Mouse (Mus musculus) kidney, embryonic 14.5 days (tissue): ENCODE data around the gene Hdgfl2. TPM values are rescaled to one million over a fixed set of nuclear protein-coding genes. Genes with fewer than 3 reads are reported as not detected.
"Not testable (repeated sequence)": the region's sequence is repeated elsewhere in the genome, so short reads cannot be mapped to it uniquely, and the experiment has no call there.

Experiments used
- ATAC-seq: fragments of 200-750 bp; cut with Nextera tagmentation; 2 replicates; pipeline ENCODE4 v1.8.0; 2017; ENCODE audit warnings: moderate number of reproducible peaks, mild to moderate bottlenecking, moderate TSS enrichment, moderate library complexity; ENCODE audit not compliant: low FRiP score, low TSS enrichment
- H3K27ac ChIP-seq: fragments of 300-500 bp; sonication (generic); 2 replicates; pipeline ENCODE4 v1.5.1; 2014; ENCODE audit warnings: low read depth, mild to moderate bottlenecking, low read length, moderate library complexity, mixed read lengths
- H3K27me3 ChIP-seq: fragments of 300-500 bp; sonication (generic); 2 replicates; pipeline ENCODE4 v1.6.1; 2014; ENCODE audit warnings: mild to moderate bottlenecking, low read length; ENCODE audit not compliant: control insufficient read depth, insufficient read depth
- H3K36me3 ChIP-seq: fragments of 300-500 bp; sonication (generic); 2 replicates; pipeline ENCODE4 v1.6.1; 2014; ENCODE audit warnings: low read length, mixed read lengths; ENCODE audit not compliant: control insufficient read depth, insufficient read depth
- H3K4me1 ChIP-seq: fragments of 300-500 bp; sonication (generic); 2 replicates; pipeline ENCODE4 v1.6.1; 2014; ENCODE audit warnings: low read length, mixed read lengths; ENCODE audit not compliant: control insufficient read depth, insufficient read depth
- H3K4me2 ChIP-seq: fragments of 300-500 bp; sonication (generic); replicated peaks from 2 replicates; pipeline ENCODE4 v1.6.1; 2014; ENCODE audit warnings: low read depth, mild to moderate bottlenecking, low read length
- H3K4me3 ChIP-seq: fragments of 300-500 bp; sonication (generic); 2 replicates; pipeline ENCODE4 v1.5.1; 2014; ENCODE audit warnings: mild to moderate bottlenecking, low read length
- H3K9ac ChIP-seq: fragments of 300-500 bp; sonication (generic); 2 replicates; pipeline ENCODE4 v1.6.1; 2014; ENCODE audit warnings: low read depth, mild to moderate bottlenecking, low read length, moderate library complexity
- H3K9me3 ChIP-seq: fragments of 300-500 bp; sonication (generic); 2 replicates; pipeline ENCODE4 v1.6.1; 2016; ENCODE audit warnings: low read length; ENCODE audit not compliant: control insufficient read depth
- WGBS: fragments of 180-500 bp; shearing (Covaris S2); extraction: QIAGEN DNeasy Blood & Tissue Kit; methylation state at CpG from one replicate; pipeline ENCODE4 v1.1.7; 2014; 5-methylcytosine and 5-hydroxymethylcytosine counted together
- polyA plus RNA-seq: library from polyadenylated mRNA; unstranded; fragments of >200 nt; fragmentation: Nextera tagmentation; extraction: Ambion mirVana; gene quantifications from 2 replicates; pipeline ENCODE4 v1.2.1, GENCODE M21; 2014

Hdgfl2 gene
- polyA plus RNA-seq, 1 experiment from 2014 or later, result 118 TPM

DNA sequence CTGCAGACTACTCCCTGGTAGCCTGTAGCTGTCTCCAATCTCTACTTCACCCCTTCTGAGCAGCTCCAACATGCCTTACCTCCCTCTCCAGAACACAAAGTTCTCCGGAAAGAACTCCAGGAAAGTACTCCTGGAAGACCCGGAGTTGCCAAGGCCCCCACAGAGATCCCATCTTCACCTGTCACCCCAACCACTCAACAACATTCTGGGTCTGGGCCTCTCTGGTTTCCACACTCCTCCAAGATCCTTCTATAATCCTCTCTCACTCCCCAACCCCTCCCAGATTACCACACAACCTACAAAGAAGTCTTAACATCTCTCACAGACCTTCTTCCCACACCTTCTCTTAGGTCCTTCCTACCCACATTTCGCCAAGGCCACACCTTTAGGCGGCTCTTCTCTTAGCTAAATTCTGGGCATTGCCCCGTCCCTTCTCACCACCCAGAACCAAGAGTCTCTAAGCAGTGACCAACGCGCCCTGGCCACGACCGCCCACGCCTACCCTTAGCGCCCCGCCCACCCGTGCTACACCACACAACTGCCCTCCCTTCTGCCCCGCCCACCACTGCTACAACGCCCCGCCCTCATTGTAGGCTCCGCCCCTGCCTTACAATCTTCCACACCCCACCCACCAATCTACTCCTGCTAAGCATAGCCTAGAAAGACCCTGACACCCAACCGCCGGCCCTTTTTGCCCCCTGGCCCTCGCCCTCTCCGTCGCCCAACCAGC lies 5.2 kb upstream of the Hdgfl2 start:
- no peaks in the 10 kb centered on the region for H3K9me3 ChIP-seq
- peak overlapping the region; percentile 59 for H3K4me2 ChIP-seq
- peak overlapping the region; percentile 98 for H3K27ac ChIP-seq
- H3K27me3 ChIP-seq, result no peaks in the 10 kb centered on the region
- peak overlapping the region; percentile 74 for H3K9ac ChIP-seq
- H3K36me3 ChIP-seq, result peaks cover 36% of the 10 kb centered on the region
- WGBS, result 7% methylated on average over 22 of the region's 22 CpGs
- H3K4me1 ChIP-seq, result peaks cover 10% of the 10 kb centered on the region
- peak overlapping the region; percentile 80 for H3K4me3 ChIP-seq
- ATAC-seq, result peak; percentile 29

DNA sequence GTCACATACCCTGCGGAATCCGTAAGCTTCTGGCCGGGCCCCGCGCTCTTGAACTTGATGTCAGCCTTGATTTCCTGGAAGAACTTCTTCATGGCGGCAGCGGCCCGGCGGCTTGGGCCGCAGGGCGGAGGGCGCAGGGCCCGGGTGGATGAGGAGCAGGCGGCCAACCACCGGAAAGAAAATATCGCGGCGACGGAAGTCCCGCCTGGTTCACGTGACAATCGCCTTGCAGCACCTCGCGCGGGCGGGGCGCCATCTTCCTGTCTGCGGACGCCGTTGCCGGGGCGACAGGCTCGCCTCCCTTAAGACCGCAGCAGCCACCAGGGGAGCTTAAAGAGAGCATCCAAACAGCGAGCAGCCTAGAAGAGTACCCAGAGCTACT lies 4.6 kb upstream of the Hdgfl2 start, which contains the start of gene Ubxn6:
Gene Ubxn6 (minus strand): TSS at position 202 of the 382 bp plus-strand sequence.
- Histone ChIP-seq H3K9me3 (no peaks in the 10 kb centered on the region), H3K36me3 (peaks cover 31% of the 10 kb centered on the region), H3K4me3 (peak within 1 kb of the TSS; percentile 80), H3K4me1 (peaks cover 10% of the 10 kb centered on the region), H3K27me3 (no peaks in the 10 kb centered on the region), H3K27ac (peak within 1 kb of the TSS; percentile 98), H3K4me2 (peak within 1 kb of the TSS; percentile 59), H3K9ac (peak within 1 kb of the TSS; percentile 74)
- peak; percentile 56 for ATAC-seq
- WGBS, result 0% methylated on average over 35 of the region's 35 CpGs

DNA sequence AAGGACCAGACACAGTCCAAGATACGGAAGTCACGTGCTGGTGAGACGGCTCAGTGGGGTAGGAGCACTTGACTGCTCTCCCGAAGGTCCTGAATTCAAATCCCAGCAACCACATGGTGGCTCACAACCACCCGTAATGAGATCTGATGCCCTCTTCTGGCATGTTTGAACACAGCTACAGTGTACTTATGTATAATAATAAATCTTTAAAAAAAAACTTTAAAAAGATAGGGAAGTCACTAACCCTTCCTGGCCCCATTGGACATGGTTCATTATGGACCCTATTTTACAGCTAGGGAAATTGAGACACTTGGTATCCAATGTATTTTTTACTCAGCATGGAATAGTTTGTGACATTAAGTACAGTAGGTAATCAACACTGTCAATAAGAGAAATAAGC lies 1.9 kb upstream of the Hdgfl2 start:
- WGBS, result 94% methylated on average over 5 of the region's 5 CpGs
- no peak overlapping the region for H3K4me3 ChIP-seq
- no peaks in the 10 kb centered on the region for H3K9me3 ChIP-seq
- H3K27ac ChIP-seq, result no peak overlapping the region
- ATAC-seq, result no peak
- no peaks in the 10 kb centered on the region for H3K27me3 ChIP-seq
- H3K36me3 ChIP-seq, result peaks cover 7% of the 10 kb centered on the region
- no peak overlapping the region for H3K4me2 ChIP-seq
- no peak overlapping the region for H3K9ac ChIP-seq
- peaks cover 26% of the 10 kb centered on the region for H3K4me1 ChIP-seq

- 67% methylated on average over 9 of the region's 9 CpGs for WGBS
- not testable (repeated sequence) for H3K27ac ChIP-seq, H3K9ac ChIP-seq, H3K36me3 ChIP-seq, H3K9me3 ChIP-seq, H3K27me3 ChIP-seq, ATAC-seq
- Histone ChIP-seq H3K4me2 (peak overlapping the region; percentile 31), H3K4me3 (peak overlapping the region; percentile 14; the same call in 1 of the 2 replicates), H3K4me1 (peaks cover 26% of the 10 kb centered on the region)
These were observed 1.1 kb upstream of the Hdgfl2 start for GRCm38 (mm10) chr17:56078361-56078760.

DNA sequence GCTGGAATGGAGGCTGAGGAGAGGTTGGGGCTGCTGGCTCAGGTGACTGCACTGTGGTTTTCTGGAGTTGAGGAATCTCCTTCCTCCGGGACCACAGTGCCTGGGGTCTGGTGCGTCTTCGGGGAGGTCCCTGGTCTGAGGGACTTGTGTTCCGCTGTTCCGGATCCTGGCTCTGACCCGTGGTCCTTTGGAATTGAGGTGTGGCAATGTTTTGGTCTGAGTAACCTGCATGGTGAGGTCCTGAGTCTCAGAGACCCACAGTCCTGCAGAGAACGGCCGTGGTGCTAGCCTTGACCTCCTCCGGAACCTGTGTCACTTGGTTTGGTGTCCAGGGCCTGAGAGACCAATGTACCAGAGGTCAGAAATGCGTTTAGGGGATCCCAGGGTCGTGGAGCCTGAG lies 487 bp downstream of the Hdgfl2 start:
- peaks cover 15% of the 10 kb centered on the region; the same call in 1 of the 2 replicates for H3K36me3 ChIP-seq
- peak overlapping the region; percentile 85 for H3K9ac ChIP-seq
- peak overlapping the region; percentile 97 for H3K4me2 ChIP-seq
- H3K27ac ChIP-seq, result no peak overlapping the region
- under 1% methylated on average over 10 of the region's 11 CpGs for WGBS
- peak overlapping the region; percentile 90 for H3K4me3 ChIP-seq
- peaks cover 20% of the 10 kb centered on the region for H3K4me1 ChIP-seq
- H3K27me3 ChIP-seq, result no peaks in the 10 kb centered on the region
- ATAC-seq, result no peak; the same call in 1 of the 2 replicates
- no peaks in the 10 kb centered on the region for H3K9me3 ChIP-seq

- Histone ChIP-seq H3K9me3 (no peaks in the 10 kb centered on the region), H3K9ac (peak overlapping the region; percentile 85), H3K4me3 (peak overlapping the region; percentile 90), H3K4me1 (peaks cover 16% of the 10 kb centered on the region), H3K36me3 (peaks cover 21% of the 10 kb centered on the region; the same call in 1 of the 2 replicates), H3K4me2 (peak overlapping the region; percentile 97), H3K27ac (no peak overlapping the region), H3K27me3 (no peaks in the 10 kb centered on the region)
- WGBS, result 6% methylated on average over 8 of the region's 8 CpGs
- peak; percentile 45 for ATAC-seq
These were observed 1.5 kb downstream of the Hdgfl2 start for GRCm38 (mm10) chr17:56080781-56081585.

- ATAC-seq, result no peak
- WGBS, result 60% methylated on average over 1 of the region's 1 CpGs
- Histone ChIP-seq H3K36me3 (peaks cover 64% of the 10 kb centered on the region), H3K9ac (no peak overlapping the region), H3K27me3 (no peaks in the 10 kb centered on the region), H3K27ac (no peak overlapping the region), H3K4me1 (no peaks in the 10 kb centered on the region), H3K4me2 (no peak overlapping the region), H3K9me3 (no peaks in the 10 kb centered on the region), H3K4me3 (no peak overlapping the region)
These were observed 12.9 kb downstream of the Hdgfl2 start for GRCm38 (mm10) chr17:56092312-56092711.

DNA sequence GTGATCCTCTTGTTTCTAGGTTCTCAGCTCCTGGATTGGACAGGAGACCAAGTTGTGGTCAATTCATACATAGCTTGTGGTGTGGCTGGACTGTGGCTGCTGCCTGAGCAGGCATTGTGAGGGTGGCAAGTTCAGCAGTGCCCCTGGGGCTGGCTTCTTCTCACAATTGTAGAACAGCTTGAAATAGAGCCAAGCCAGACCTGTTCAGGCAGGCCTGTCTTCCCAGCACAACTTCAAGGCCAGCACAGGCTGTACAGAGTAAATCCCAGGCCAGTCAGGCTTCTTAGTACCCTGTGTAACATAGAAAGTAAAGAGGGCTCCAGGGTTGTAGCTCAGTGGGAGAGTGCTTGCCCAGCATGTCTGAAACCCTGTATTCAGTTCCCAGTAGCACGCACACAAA lies 13.4 kb downstream of the Hdgfl2 start:
- 96% methylated on average over 1 of the region's 1 CpGs for WGBS
- Histone ChIP-seq H3K9ac (no peak overlapping the region), H3K4me2 (no peak overlapping the region), H3K4me1 (no peaks in the 10 kb centered on the region), H3K36me3 (peaks cover 65% of the 10 kb centered on the region), H3K4me3 (no peak overlapping the region), H3K9me3 (no peaks in the 10 kb centered on the region), H3K27ac (no peak overlapping the region), H3K27me3 (no peaks in the 10 kb centered on the region)
- no peak for ATAC-seq

- Histone ChIP-seq H3K4me1 (no peaks in the 10 kb centered on the region), H3K9ac (no peak overlapping the region), H3K27me3 (no peaks in the 10 kb centered on the region), H3K36me3 (peaks cover 78% of the 10 kb centered on the region), H3K27ac (no peak overlapping the region), H3K9me3 (no peaks in the 10 kb centered on the region), H3K4me2 (no peak overlapping the region), H3K4me3 (no peak overlapping the region)
- 93% methylated on average over 12 of the region's 12 CpGs for WGBS
- no peak for ATAC-seq
These were observed 17.4 kb downstream of the Hdgfl2 start for GRCm38 (mm10) chr17:56096883-56097282.
